Mouse (Mus musculus) forebrain, embryonic 10.5 days (tissue): Measurements from ENCODE around the gene Snx29. TPM values are rescaled to one million over a fixed set of nuclear protein-coding genes. Genes with fewer than 3 reads are reported as not detected.

ENCODE experiments used
- DNase-seq: peaks from one replicate; pipeline ENCODE4 v3.0.0-alpha.2; 2017; ENCODE audit warnings: low spot score; ENCODE audit errors: extremely low spot score
- H3K27ac ChIP-seq: fragments of 300-500 bp; sonication (generic); 2 replicates; pipeline ENCODE4 v1.5.1; 2016; ENCODE audit warnings: mild to moderate bottlenecking
- H3K27me3 ChIP-seq: fragments of 300-500 bp; sonication (generic); 2 replicates; pipeline ENCODE4 v1.6.1; 2016; ENCODE audit warnings: mild to moderate bottlenecking; ENCODE audit not compliant: poor library complexity, severe bottlenecking
- H3K36me3 ChIP-seq: fragments of 300-500 bp; sonication (generic); replicated peaks from 2 replicates; pipeline ENCODE4 v1.6.1; 2016; ENCODE audit warnings: mild to moderate bottlenecking, moderate library complexity
- H3K4me1 ChIP-seq: fragments of 300-500 bp; sonication (generic); 2 replicates; pipeline ENCODE4 v1.6.1; 2016
- H3K4me3 ChIP-seq: fragments of 300-500 bp; sonication (generic); 2 replicates; pipeline ENCODE4 v1.5.1; 2016; ENCODE audit warnings: mild to moderate bottlenecking, moderate library complexity
- H3K9me3 ChIP-seq: fragments of 300-500 bp; sonication (generic); 2 replicates; pipeline ENCODE4 v1.6.1; 2016; ENCODE audit warnings: mild to moderate bottlenecking, moderate library complexity
- WGBS: fragments of 180-500 bp; shearing (Covaris S2); methylation state at CpG from one replicate; pipeline ENCODE4 v1.1.7; 2016; 5-methylcytosine and 5-hydroxymethylcytosine counted together
- polyA plus RNA-seq: library from polyadenylated mRNA; unstranded; fragments of >200 nt; fragmentation: Nextera tagmentation; extraction: Ambion mirVana; gene quantifications from 2 replicates; pipeline ENCODE4 v1.2.1, GENCODE M21; 2016

Snx29 gene
- polyA plus RNA-seq, 1 experiment from 2014 or later, result 9.8 TPM

DNA sequence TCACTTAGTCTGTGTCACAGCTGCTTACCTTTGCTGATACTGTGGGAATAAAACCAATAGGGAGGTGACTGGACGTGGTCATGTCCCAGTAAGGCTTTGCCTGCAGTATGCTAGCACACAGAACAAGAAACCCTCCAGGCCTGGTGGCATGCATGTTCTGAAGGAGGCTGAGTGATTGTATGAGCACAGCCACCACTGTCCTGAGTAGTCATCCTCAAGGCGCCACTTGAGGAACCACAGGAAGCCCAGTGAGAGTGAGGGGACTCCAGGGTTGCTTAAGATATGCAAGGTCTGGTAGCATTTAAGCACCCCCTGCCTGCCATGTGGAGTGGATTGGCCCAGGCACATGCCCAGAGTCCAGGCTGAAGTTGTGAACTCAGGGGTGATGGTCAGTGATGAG is 430.8 kb downstream of the Snx29 start:
- Histone ChIP-seq H3K4me1 (no peaks in the 10 kb centered on the region), H3K27me3 (no peaks in the 10 kb centered on the region), H3K36me3 (no peaks in the 10 kb centered on the region), H3K27ac (no peak overlapping the region), H3K9me3 (no peaks in the 10 kb centered on the region), H3K4me3 (no peak overlapping the region)
- no peak for DNase-seq
- WGBS, result 86% methylated on average over 2 of the region's 2 CpGs

DNA sequence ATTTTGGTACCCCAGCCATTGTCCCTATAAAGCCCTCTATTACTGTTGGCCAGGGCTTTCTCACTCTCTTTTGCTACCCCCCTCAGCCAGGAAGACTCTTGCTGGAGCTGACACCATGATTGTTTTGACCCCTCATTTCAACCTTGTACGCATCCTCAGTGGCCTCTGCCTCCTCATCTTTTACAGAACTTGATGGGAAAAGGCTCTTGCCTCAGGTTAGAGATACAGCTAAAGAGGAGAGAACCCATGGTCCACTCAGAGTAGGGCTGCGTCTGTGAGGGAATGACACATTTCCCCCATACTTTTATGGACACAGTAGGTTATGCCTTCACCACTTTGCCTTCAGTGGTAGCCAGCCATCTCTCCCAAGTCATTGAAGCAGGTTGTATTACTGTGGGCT is 431.4 kb downstream of the Snx29 start:
- Histone ChIP-seq H3K27me3 (no peaks in the 10 kb centered on the region), H3K4me1 (no peaks in the 10 kb centered on the region), H3K36me3 (no peaks in the 10 kb centered on the region), H3K4me3 (no peak overlapping the region), H3K27ac (no peak overlapping the region), H3K9me3 (no peaks in the 10 kb centered on the region)
- no peak for DNase-seq
- 96% methylated on average over 2 of the region's 2 CpGs for WGBS

DNA sequence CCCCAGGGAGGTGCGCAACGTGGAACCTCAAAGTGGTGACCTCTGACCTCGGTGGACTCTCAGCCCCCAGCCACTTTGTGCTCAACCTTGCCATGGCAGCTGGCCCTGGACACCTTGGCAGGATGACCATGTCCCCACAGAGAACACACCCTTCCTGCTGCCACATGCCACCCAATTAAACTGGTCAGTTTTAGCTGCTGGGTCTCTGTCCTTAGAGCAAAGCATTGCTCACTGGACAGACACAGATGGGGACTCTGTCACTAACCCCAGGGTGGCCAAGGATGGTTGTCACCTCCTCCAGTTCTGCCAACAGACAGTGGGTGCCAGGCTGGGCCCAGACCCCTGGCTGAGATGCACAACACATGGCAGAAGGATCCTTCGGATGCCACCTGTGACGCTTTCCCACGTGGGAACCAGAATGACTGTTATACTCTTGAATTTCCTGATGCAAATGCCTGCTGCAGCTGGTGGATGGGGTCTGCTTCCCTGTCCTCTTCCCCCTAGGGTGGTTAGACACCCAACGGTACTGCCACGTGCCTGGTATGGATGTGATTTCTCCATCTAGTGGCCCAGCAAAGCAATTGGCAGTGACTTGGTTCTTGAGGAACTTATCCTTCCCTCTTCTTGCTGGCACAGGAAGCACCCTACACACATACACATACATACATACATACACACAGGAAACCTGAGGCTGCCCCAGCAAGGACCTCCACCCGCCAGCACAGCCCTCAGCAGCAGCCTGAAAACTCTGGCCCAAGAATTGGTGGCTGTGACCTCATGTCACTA is 432.8 kb downstream of the Snx29 start:
- no peaks in the 10 kb centered on the region for H3K9me3 ChIP-seq
- no peaks in the 10 kb centered on the region for H3K36me3 ChIP-seq
- H3K27ac ChIP-seq, result no peak overlapping the region
- no peak for DNase-seq
- no peak overlapping the region for H3K4me3 ChIP-seq
- no peaks in the 10 kb centered on the region for H3K27me3 ChIP-seq
- WGBS, result 85% methylated on average over 9 of the region's 9 CpGs
- no peaks in the 10 kb centered on the region for H3K4me1 ChIP-seq

DNA sequence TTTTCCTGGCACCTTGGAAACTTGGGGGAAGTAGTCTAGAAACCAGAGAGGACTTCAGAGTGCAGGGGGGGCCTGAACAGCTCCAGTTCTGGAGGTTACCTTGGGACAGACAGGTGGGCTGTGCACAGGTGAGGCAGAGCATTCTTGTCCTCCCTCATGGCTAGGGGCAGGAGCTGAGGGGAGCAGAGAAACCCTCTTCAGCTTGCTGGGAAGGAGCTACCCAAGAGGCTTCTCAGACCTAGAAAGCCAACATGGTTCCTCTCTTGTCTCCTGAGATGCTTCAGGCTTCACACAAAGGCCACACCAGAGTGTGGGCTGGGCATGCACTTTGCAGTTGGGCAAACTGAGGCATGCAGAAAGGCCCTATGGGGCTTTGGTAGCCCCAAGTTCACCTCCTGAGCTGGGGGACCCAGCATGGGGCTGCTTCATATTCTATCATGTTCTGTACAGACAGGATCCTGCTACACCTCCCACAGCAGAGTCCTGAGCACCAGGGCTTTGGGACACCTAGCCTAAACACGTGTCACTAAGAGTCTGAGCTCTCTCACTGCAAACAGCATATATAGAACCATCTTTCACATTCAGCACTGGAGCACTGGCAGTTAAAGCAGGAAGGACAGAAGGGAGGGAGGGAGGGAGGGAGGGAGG is 434.0 kb downstream of the Snx29 start:
- H3K27me3 ChIP-seq, result no peaks in the 10 kb centered on the region
- DNase-seq, result no peak
- no peaks in the 10 kb centered on the region for H3K9me3 ChIP-seq
- 82% methylated on average over 1 of the region's 1 CpGs for WGBS
- no peaks in the 10 kb centered on the region for H3K4me1 ChIP-seq
- no peaks in the 10 kb centered on the region for H3K36me3 ChIP-seq
- no peak overlapping the region for H3K27ac ChIP-seq
- no peak overlapping the region for H3K4me3 ChIP-seq

DNA sequence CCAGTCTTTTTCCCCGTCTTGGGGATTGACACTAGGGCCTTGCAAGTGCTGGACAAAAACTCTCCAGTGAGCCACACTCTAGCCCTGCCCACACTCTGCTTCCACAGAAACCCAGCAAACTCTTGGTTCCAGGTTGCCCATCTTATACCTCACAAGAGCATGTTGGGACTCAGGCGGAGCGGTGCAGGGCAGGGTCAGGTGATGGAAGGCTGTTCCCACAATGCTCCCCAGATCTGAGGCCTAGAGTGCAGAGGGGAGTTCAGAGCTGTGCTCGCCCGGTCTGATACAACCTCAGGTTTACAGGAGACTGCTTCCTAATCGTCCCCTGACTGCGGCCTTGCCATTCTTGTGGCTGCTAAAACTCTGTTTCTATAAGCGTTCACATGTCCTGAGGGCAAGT is 434.8 kb downstream of the Snx29 start:
- H3K4me3 ChIP-seq, result no peak overlapping the region
- 93% methylated on average over 8 of the region's 8 CpGs for WGBS
- DNase-seq, result no peak
- no peak overlapping the region for H3K27ac ChIP-seq
- no peaks in the 10 kb centered on the region for H3K9me3 ChIP-seq
- H3K4me1 ChIP-seq, result no peaks in the 10 kb centered on the region
- H3K27me3 ChIP-seq, result no peaks in the 10 kb centered on the region
- H3K36me3 ChIP-seq, result no peaks in the 10 kb centered on the region

DNA sequence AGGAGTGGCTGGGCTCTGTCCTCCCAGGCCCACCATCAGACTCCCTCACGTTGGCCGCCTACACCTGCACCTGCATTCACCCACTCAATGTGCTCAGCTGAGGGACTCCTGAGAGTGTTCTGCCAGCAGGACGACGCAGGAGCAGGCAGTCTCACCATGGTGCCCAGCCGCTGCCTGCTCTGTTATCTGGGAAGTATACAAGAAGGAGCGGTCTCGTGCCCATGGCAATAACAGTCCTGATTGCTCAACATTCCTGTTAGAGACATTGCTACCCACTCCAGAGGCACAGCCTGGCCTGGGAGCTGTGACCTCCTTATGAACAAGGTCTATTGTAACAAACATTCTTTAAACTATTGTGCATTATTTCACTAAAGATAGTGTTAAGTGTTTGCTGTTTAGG is 435.2 kb downstream of the Snx29 start:
- Histone ChIP-seq H3K4me3 (no peak overlapping the region), H3K27me3 (no peaks in the 10 kb centered on the region), H3K4me1 (no peaks in the 10 kb centered on the region), H3K27ac (no peak overlapping the region), H3K9me3 (no peaks in the 10 kb centered on the region), H3K36me3 (no peaks in the 10 kb centered on the region)
- DNase-seq, result no peak
- WGBS, result 82% methylated on average over 7 of the region's 7 CpGs

DNA sequence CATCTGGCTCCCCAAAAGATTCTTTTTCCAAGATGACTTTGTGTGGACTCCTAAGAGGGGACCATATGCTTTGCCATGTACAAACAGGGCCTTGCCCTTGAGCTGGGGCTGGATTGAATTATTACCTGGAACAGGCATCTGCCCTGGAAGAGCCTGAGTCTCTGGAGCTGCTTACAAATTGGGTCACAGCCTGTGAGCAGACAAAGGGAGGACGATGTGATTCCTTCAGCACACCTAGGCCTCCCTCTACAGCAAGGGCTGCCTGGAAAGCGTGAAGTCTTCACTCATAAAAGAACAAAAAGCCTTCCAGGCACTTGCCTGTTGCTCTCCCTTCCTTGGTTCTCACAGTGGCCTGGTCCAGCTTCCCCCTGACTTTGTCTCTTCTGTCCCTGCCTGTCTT is 449.6 kb downstream of the Snx29 start:
- Histone ChIP-seq H3K27ac (no peak overlapping the region), H3K27me3 (no peaks in the 10 kb centered on the region), H3K9me3 (peaks cover 25% of the 10 kb centered on the region), H3K36me3 (no peaks in the 10 kb centered on the region), H3K4me1 (no peaks in the 10 kb centered on the region), H3K4me3 (no peak overlapping the region)
- 72% methylated on average over 2 of the region's 2 CpGs for WGBS
- no peak for DNase-seq

DNA sequence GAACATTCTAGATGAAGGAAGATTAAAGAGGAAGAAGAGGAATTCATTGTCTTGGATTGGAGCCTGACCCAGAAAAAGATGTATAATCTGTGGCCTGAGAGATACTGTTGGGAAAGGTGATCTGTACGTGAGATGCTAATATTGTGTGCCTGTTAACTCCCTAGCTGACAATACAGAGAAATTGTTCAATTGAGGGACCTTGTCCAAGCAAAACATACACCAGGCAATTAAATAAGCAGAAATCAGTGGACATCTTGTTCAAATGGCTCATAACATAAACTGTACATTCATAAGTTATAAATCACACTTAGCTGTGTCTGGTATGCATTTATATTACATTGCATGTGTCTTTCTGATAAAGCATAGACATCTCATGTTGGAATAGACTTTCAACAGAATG is 451.6 kb downstream of the Snx29 start:
- no peaks in the 10 kb centered on the region for H3K36me3 ChIP-seq
- no peak overlapping the region for H3K27ac ChIP-seq
- WGBS, result 90% methylated on average over 1 of the region's 1 CpGs
- no peak overlapping the region for H3K4me3 ChIP-seq
- DNase-seq, result no peak
- no peaks in the 10 kb centered on the region for H3K27me3 ChIP-seq
- H3K4me1 ChIP-seq, result no peaks in the 10 kb centered on the region
- peaks cover 19% of the 10 kb centered on the region for H3K9me3 ChIP-seq

DNA sequence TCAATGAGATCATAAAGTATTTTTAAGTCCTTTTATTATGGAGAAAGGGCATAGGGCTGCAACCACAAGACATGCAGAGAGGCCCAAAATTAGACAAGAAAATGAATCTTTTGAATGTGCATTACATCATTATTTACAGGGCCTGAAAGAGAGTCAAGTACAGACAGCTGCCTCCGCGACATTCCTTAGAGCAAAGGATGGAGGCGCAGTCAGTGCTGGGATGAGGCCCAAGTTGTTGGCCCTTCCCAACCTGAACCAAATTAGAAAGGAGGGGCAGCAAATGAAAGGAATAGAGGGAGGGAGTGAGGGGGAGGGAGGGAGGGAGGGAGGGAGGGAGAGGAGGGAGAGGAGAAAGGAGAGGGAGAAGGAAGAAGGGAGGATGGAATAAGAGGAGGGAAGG is 453.8 kb downstream of the Snx29 start:
- Histone ChIP-seq H3K36me3 (no peaks in the 10 kb centered on the region), H3K4me1 (no peaks in the 10 kb centered on the region), H3K27me3 (no peaks in the 10 kb centered on the region), H3K27ac (no peak overlapping the region), H3K9me3 (no peaks in the 10 kb centered on the region), H3K4me3 (no peak overlapping the region)
- no peak for DNase-seq
- WGBS, result 88% methylated on average over 3 of the region's 3 CpGs

DNA sequence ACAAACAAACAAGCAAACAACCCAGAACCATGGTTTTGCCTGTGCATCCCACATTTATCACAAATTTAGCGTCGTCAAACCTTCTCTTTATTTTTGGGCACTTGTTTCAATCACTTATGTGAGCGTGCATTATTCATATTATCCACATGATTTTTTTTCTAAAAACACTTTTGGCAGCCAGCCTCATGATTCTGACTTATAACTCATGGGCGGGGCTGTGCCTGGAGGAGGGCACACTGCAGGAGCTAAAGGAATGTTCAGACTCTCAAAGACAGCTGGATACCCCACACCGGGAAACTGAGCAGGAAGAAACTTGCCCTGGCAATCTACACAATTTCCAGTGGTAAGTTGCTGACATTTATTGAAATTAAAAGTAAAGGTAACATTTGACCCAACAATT is 455.5 kb downstream of the Snx29 start:
- Histone ChIP-seq H3K27me3 (no peaks in the 10 kb centered on the region), H3K27ac (no peak overlapping the region), H3K4me3 (no peak overlapping the region), H3K9me3 (no peaks in the 10 kb centered on the region), H3K4me1 (no peaks in the 10 kb centered on the region), H3K36me3 (no peaks in the 10 kb centered on the region)
- WGBS, result 87% methylated on average over 5 of the region's 5 CpGs
- DNase-seq, result no peak

DNA sequence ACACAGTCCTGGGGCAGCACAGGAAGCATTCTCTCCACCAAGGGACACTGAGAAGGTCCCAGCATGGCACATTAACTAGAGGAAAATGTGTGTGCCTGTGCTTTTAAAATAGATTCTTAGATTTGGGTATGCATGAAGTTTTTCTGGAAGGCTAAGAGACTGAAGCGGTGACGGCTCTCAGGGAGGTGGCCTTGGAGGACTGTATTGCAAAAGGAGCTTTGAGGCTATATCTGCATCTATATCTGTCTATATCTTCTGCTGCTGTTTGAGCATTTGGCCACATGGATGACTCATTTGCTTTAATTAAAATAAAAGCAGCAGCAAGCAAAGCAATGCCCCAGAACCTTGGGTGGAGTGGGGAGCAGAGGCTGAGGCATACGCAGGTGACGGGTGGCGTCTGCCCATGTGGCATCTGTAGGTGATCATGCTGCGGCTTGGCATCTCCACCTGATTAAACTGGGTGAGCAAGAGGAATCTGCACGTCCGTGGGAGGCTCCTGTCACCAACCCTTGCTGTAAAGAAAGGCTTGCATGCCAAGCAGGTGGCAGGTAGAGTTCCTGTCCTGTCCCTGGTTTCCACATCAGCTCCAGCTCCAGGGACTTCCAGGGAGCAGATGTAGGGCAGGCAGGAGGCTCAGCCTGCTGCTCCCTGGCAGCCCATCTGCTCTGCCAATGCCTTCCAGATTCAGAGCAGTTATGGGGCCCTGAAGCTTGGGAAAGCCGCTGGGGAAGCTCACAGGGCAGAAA is 456.2 kb downstream of the Snx29 start:
- Histone ChIP-seq H3K4me3 (no peak overlapping the region), H3K9me3 (no peaks in the 10 kb centered on the region), H3K27ac (no peak overlapping the region), H3K27me3 (no peaks in the 10 kb centered on the region), H3K4me1 (no peaks in the 10 kb centered on the region), H3K36me3 (no peaks in the 10 kb centered on the region)
- DNase-seq, result no peak
- WGBS, result 91% methylated on average over 9 of the region's 9 CpGs

DNA sequence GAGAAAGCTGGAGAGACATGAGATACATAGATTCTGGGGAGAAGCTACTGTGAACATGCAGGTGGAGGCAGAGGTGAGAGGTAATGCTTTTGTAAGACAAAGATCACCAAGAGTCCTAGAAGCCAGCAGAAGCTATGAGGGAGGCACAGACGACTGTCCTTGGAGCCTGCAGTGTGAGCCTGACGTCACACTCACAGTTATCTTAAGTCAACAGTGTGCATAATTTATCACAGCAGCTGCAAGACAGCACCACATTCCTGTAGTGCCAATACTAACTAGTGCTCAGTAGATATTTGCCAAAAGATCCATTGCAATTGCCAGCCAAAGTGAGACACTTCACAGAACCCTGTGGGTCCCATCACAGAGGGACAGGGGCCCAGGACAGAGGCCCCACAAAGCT is 459.4 kb downstream of the Snx29 start:
- Histone ChIP-seq H3K9me3 (no peaks in the 10 kb centered on the region), H3K36me3 (no peaks in the 10 kb centered on the region), H3K4me1 (no peaks in the 10 kb centered on the region), H3K27ac (no peak overlapping the region), H3K27me3 (no peaks in the 10 kb centered on the region), H3K4me3 (no peak overlapping the region)
- DNase-seq, result no peak
- WGBS, result 46% methylated on average over 2 of the region's 2 CpGs

DNA sequence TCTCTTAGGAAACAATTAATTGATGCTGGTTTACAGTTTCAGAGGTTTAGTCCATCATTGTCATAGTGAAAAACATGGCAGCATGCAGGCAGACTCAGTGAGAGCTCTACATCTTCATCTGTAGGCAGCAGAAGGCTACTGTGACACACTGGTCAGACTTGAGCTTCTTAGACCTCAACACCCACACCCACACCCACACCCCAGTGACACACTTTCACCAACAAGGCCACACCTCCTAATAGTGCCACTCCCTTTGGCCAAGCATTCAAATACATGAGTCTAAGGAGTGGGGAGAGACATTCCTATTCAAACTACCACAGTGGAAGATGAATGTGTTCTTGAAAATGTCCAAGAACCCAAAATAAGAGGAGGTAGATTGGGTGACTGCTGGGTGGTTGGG is 460.6 kb downstream of the Snx29 start:
- H3K4me1 ChIP-seq, result no peaks in the 10 kb centered on the region
- H3K27ac ChIP-seq, result no peak overlapping the region
- H3K36me3 ChIP-seq, result no peaks in the 10 kb centered on the region
- no peaks in the 10 kb centered on the region for H3K9me3 ChIP-seq
- no peaks in the 10 kb centered on the region for H3K27me3 ChIP-seq
- no peak overlapping the region for H3K4me3 ChIP-seq
- no peak for DNase-seq
